Comparison of ENCODE assay signal across 9 mouse cellular contexts in the genomic region with DNA sequence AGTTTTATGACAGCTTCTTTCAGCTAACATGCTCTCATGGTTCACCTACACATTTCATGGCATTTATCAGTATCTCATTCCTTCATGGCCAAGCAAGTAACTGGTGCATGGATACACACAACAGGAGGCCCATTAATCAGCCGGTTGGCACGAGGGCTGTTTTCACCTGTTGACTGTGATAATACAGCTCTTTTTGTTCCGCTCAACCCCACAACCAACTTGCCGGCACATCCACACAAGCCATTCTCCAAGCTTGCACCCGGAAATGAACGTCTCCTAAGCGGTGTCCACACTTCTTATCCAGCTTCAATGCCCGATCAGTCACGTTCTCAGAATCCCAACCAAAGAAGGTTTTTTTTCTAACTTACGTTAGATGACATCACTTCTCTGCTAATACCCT. TPM values are rescaled to one million over a fixed set of nuclear protein-coding genes. Genes with fewer than 3 reads are reported as not detected.
A peak's percentile ranks its signal among the peaks of the same experiment; 100 is the strongest.
DNase-seq lines count a peak whose midpoint lies in the region; ATAC-seq and TF ChIP-seq lines count a peak whose summit lies in the region.
"Had no signal": no experiment of that assay in that cellular context is flagged by ENCODE, and none has a peak within 500 bp of the region (broad histone marks: within the 10 kb centered on the region; RNA-seq: fewer than 3 reads in every experiment).

No protein-coding gene starts in this region.

- 82% methylated on average over 10 of the region's 10 CpGs for WGBS in kidney, postnatal 0 days
- WGBS in embryonic facial prominence, embryonic 15.5 days, result 87% methylated on average over 10 of the region's 10 CpGs
- WGBS in hindbrain, embryonic 16.5 days, result 73% methylated on average over 10 of the region's 10 CpGs
- WGBS in midbrain, embryonic 15.5 days, result 80% methylated on average over 10 of the region's 10 CpGs

- no peak overlapping the region for H3K27ac ChIP-seq in kidney, postnatal 0 days
- H3K27ac ChIP-seq in embryonic facial prominence, embryonic 15.5 days (replicated peaks), result no peak overlapping the region
- no peak overlapping the region for H3K27ac ChIP-seq in hindbrain, embryonic 16.5 days (ENCODE audit: low read depth, low read length)
- no peak overlapping the region for H3K27ac ChIP-seq in midbrain, embryonic 15.5 days

- H3K4me2 ChIP-seq in kidney, postnatal 0 days (ENCODE audit: low read length), result peak overlapping the region; percentile 87
- H3K4me2 ChIP-seq in embryonic facial prominence, embryonic 15.5 days (replicated peaks), result peak overlapping the region; percentile 94
- peak overlapping the region; percentile 86 for H3K4me2 ChIP-seq in hindbrain, embryonic 16.5 days (ENCODE audit: low read length)
- peak overlapping the region; percentile 89 for H3K4me2 ChIP-seq in midbrain, embryonic 15.5 days

- no peak for TF ChIP-seq CTCF in kidney, postnatal 0 days (IDR thresholded peaks at IDR 0.05; ENCODE audit: low read depth)

- H3K27me3 ChIP-seq in kidney, postnatal 0 days (ENCODE audit: insufficient read depth, low read length), result no peaks in the 10 kb centered on the region
- H3K27me3 ChIP-seq in embryonic facial prominence, embryonic 15.5 days, result no peaks in the 10 kb centered on the region
- no peaks in the 10 kb centered on the region for H3K27me3 ChIP-seq in hindbrain, embryonic 16.5 days (replicated peaks; ENCODE audit: control insufficient read depth, insufficient read depth, low read length)
- H3K27me3 ChIP-seq in midbrain, embryonic 15.5 days (replicated peaks), result no peaks in the 10 kb centered on the region
- H3K27me3 ChIP-seq: Patski had no signal

- peak overlapping the region; percentile 59 for H3K9ac ChIP-seq in kidney, postnatal 0 days (ENCODE audit: low read depth, low read length)
- no peak overlapping the region for H3K9ac ChIP-seq in embryonic facial prominence, embryonic 15.5 days
- peak overlapping the region; percentile 46 for H3K9ac ChIP-seq in hindbrain, embryonic 16.5 days (ENCODE audit: low read depth, low read length)
- peak overlapping the region; percentile 41; the same call in 1 of the 2 replicates for H3K9ac ChIP-seq in midbrain, embryonic 15.5 days

- no peak for ATAC-seq in kidney, postnatal 0 days (replicated peaks; ENCODE audit: low FRiP score, low read depth)
- no peak for ATAC-seq in embryonic facial prominence, embryonic 15.5 days (ENCODE audit: insufficient number of reproducible peaks, low FRiP score, low TSS enrichment, low read depth)
- ATAC-seq in hindbrain, embryonic 16.5 days, result no peak
- no peak for ATAC-seq in midbrain, embryonic 15.5 days (replicated peaks)
- ATAC-seq: Patski had no signal

- no peaks in the 10 kb centered on the region; the same call in 1 of the 2 replicates for H3K4me1 ChIP-seq in kidney, postnatal 0 days (replicated peaks; ENCODE audit: insufficient read depth, low read length)
- peaks cover 13% of the 10 kb centered on the region for H3K4me1 ChIP-seq in embryonic facial prominence, embryonic 15.5 days
- H3K4me1 ChIP-seq in hindbrain, embryonic 16.5 days (ENCODE audit: control insufficient read depth, insufficient read depth, low read depth, low read length), result peaks cover 11% of the 10 kb centered on the region
- peaks cover 14% of the 10 kb centered on the region for H3K4me1 ChIP-seq in midbrain, embryonic 15.5 days

- no peaks in the 10 kb centered on the region for H3K9me3 ChIP-seq in kidney, postnatal 0 days (replicated peaks; ENCODE audit: low read length)
- H3K9me3 ChIP-seq in embryonic facial prominence, embryonic 15.5 days (replicated peaks), result no peaks in the 10 kb centered on the region
- no peaks in the 10 kb centered on the region for H3K9me3 ChIP-seq in hindbrain, embryonic 16.5 days (ENCODE audit: control insufficient read depth, low read length)
- no peaks in the 10 kb centered on the region for H3K9me3 ChIP-seq in midbrain, embryonic 15.5 days

- H3K4me3 ChIP-seq in kidney, postnatal 0 days (replicated peaks; ENCODE audit: low read depth, low read length), result peak overlapping the region; percentile 75; the same call in 1 of the 2 replicates
- H3K4me3 ChIP-seq in embryonic facial prominence, embryonic 15.5 days (replicated peaks), result peak overlapping the region; percentile 92
- H3K4me3 ChIP-seq in hindbrain, embryonic 16.5 days (ENCODE audit: low read length), result peak overlapping the region; percentile 82
- H3K4me3 ChIP-seq in midbrain, embryonic 15.5 days, result peak overlapping the region; percentile 72

- no peaks in the 10 kb centered on the region for H3K36me3 ChIP-seq in kidney, postnatal 0 days (ENCODE audit: insufficient read depth, low read length)
- H3K36me3 ChIP-seq in embryonic facial prominence, embryonic 15.5 days, result no peaks in the 10 kb centered on the region
- H3K36me3 ChIP-seq in hindbrain, embryonic 16.5 days (ENCODE audit: control insufficient read depth, insufficient read depth, low read length), result no peaks in the 10 kb centered on the region
- no peaks in the 10 kb centered on the region for H3K36me3 ChIP-seq in midbrain, embryonic 15.5 days (replicated peaks)

- no peak for DNase-seq in kidney, postnatal 0 days (ENCODE audit: low spot score)
- DNase-seq in kidney, adult 8-10 months, result no peak
- no peak for DNase-seq in embryo, embryonic 10.5 days (ENCODE audit: low spot score)
- no peak for DNase-seq in thymus, adult 18-20 months
- no peak for DNase-seq in ovary, postnatal 14 days (ENCODE audit: low spot score)

RNA-seq across cellular contexts. Expression of gene Cry1, which starts 2.1 kb away (rescaled TPM):
- polyA plus RNA-seq in kidney, postnatal 0 days (2015; fragmentation: Nextera tagmentation; extraction: Ambion mirVana), result 28.1 and 28.7 TPM in 2 replicates
- 34.6 and 37.7 TPM in 2 replicates for polyA plus RNA-seq in embryonic facial prominence, embryonic 15.5 days (2015; fragmentation: Nextera tagmentation; extraction: Ambion mirVana)
- 31.2 and 37.9 TPM in 2 replicates for polyA plus RNA-seq in hindbrain, embryonic 16.5 days (2015; fragmentation: Nextera tagmentation; extraction: Ambion mirVana)
- 38.8 and 41.2 TPM in 2 replicates for polyA plus RNA-seq in midbrain, embryonic 15.5 days (2015; fragmentation: Nextera tagmentation; extraction: Ambion mirVana)

RNA-seq across cellular contexts. Expression of gene Mterf2, which starts 54.9 kb away (rescaled TPM):
- polyA plus RNA-seq in kidney, postnatal 0 days (2015; fragmentation: Nextera tagmentation; extraction: Ambion mirVana), result 14.3 and 15.2 TPM in 2 replicates
- 15.7 and 15.8 TPM in 2 replicates for polyA plus RNA-seq in embryonic facial prominence, embryonic 15.5 days (2015; fragmentation: Nextera tagmentation; extraction: Ambion mirVana)
- 25.9 and 27.6 TPM in 2 replicates for polyA plus RNA-seq in hindbrain, embryonic 16.5 days (2015; fragmentation: Nextera tagmentation; extraction: Ambion mirVana)
- 27.0 and 27.9 TPM in 2 replicates for polyA plus RNA-seq in midbrain, embryonic 15.5 days (2015; fragmentation: Nextera tagmentation; extraction: Ambion mirVana)
